Mouse (Mus musculus): ENCODE data around the gene Vma21-ps. TPM values are rescaled to one million over a fixed set of nuclear protein-coding genes. Genes with fewer than 3 reads are reported as not detected.

The Vma21-ps gene
- total and polyA plus RNA-seq, 2 experiments from 2014 or later: not detected

DNA sequence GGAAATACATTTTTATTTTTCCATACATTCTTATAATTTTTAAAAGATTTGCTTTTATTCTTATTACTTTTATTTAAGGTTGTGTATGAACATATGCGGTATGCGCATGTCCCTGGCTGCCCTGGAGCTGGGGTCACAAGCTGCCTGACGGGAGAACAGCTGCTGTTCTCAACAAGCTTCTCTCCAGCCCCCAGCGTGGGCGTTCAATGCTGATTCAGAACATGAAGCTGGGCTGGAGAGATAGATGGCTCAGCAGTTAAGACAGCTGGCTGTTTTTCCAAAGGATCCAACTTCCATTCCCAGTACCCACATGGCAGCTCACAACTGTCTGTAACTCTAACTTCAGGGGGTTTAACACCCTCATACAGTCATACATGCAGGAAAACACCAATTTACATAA lies 35.7 kb downstream of the Vma21-ps start:
- Histone ChIP-seq H3K36me3 (ENCODE audit: insufficient read depth) (0 out of 2 replicates have a peak, but pooled peaks cover 3% of the 10 kb centered on the region), H3K9me3 (ENCODE audit: low read length) (no peaks in the 10 kb centered on the region), H3K4me1 (ENCODE audit: insufficient read depth) (no peaks in the 10 kb centered on the region), H3K27me3 (ENCODE audit: insufficient read depth, low read length) (no peaks in the 10 kb centered on the region), H3K27ac (ENCODE audit: low read depth, low read length) (no peak overlapping the region), H3K4me3 (ENCODE audit: low read depth, low read length) (no peak overlapping the region), H3K4me2 (ENCODE audit: low read depth) (no peak overlapping the region), H3K9ac (no peak overlapping the region)
- no peak for ATAC-seq
- 83% methylated on average over 5 of the region's 5 CpGs for WGBS
- no peak for TF ChIP-seq CTCF (IDR thresholded peaks at IDR 0.05; ENCODE audit: low read depth)
- DNase-seq: peak; percentile 1

DNA sequence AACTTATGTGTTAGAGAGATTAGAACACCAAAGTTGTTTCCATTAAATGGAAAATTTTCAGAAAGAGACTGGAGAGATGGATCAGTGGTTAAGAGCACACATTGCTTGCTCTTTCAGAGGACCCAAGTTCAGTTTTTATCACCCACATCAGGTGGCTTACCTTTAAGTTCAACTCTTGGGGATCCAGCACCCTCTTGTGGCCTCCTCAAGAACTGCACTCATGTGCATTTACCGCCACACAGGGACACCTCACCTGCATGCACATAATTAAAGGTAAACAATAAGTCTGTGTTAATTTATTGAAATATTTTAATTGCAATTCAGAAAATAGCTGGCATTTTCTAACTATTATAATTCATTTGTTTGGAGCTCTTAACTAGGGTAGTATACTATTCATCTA lies 37.3 kb downstream of the Vma21-ps start:
- no peak for DNase-seq
- TF ChIP-seq CTCF (IDR thresholded peaks at IDR 0.05; ENCODE audit: low read depth): peak; percentile 58
- no peak overlapping the region for H3K9ac ChIP-seq

More for the DNA sequence above, 37.3 kb downstream of the Vma21-ps start:
- Histone ChIP-seq H3K27me3 (ENCODE audit: insufficient read depth, low read length) (no peaks in the 10 kb centered on the region), H3K4me1 (ENCODE audit: insufficient read depth) (no peaks in the 10 kb centered on the region), H3K9me3 (ENCODE audit: low read length) (no peaks in the 10 kb centered on the region), H3K4me3 (ENCODE audit: low read depth, low read length) (no peak overlapping the region), H3K27ac (ENCODE audit: low read depth, low read length) (no peak overlapping the region), H3K4me2 (ENCODE audit: low read depth) (no peak overlapping the region), H3K36me3 (ENCODE audit: insufficient read depth) (0 out of 2 replicates have a peak, but pooled peaks cover 3% of the 10 kb centered on the region)
- no peak for ATAC-seq
- 100% methylated on average over 1 of the region's 1 CpGs for WGBS

Other genes starting within 250 kb of the Vma21-ps start
- 11.1 and 13.3 TPM in 2 replicates for gene Smc2, start 58.0 kb downstream of the Vma21-ps start, total RNA-seq (2014; rRNA removed)
- gene Smc2, start 58.0 kb downstream of the Vma21-ps start, polyA plus RNA-seq (2015; fragmentation: Nextera tagmentation; extraction: Ambion mirVana): 36.9 and 44.1 TPM in 2 replicates
- not detected in 2 replicates for gene Toporsl, start 99.0 kb upstream of the Vma21-ps start, total RNA-seq (2014; rRNA removed)
- gene Toporsl, start 99.0 kb upstream of the Vma21-ps start, polyA plus RNA-seq (2015; fragmentation: Nextera tagmentation; extraction: Ambion mirVana): 0.05 TPM in 1 of 2 replicates, not detected in the other

Data from forebrain, postnatal 0 days (tissue).